Mouse (Mus musculus) brain, embryonic 14.5 days (tissue): ENCODE results near the gene Alyref.

Experiments used
- CTCF ChIP-seq: fragments of 200-500 bp; IDR thresholded peaks from 2 replicates; pipeline ENCODE4 v1.5.1; 2012; ENCODE audit warnings: inconsistent platforms, mild to moderate bottlenecking, moderate library complexity, borderline replicate concordance; ENCODE audit not compliant: insufficient read depth, insufficient read length; ENCODE audit errors: extremely low read depth
- POLR2A ChIP-seq: fragments of 200-500 bp; IDR thresholded peaks from 2 replicates; pipeline ENCODE4 v1.6.1; 2012; ENCODE audit warnings: mild to moderate bottlenecking, inconsistent platforms, borderline replicate concordance; ENCODE audit not compliant: poor library complexity, insufficient read depth, insufficient read length, severe bottlenecking; ENCODE audit errors: extremely low read depth

- TF ChIP-seq CTCF (no peak), POLR2A (no peak)
Measured at GRCm38 (mm10) chr11:120565114-120565513, 33.1 kb downstream of the Alyref start.
